Mouse (Mus musculus): Measurements from ENCODE around the gene Rell1. TPM values are rescaled to one million over a fixed set of nuclear protein-coding genes. Genes with fewer than 3 reads are reported as not detected.

Gene Rell1
- 8.5 and 10.1 TPM in 2 replicates for polyA plus RNA-seq (2016; fragmentation: Nextera tagmentation; extraction: Ambion mirVana)

GRCm38 (mm10) chr5:63968443-63969415, at the start of gene Rell1:
Gene Rell1 (minus strand): TSS chr5:63968897.
- Histone ChIP-seq H3K9me3 (replicated peaks) (no peaks in the 10 kb centered on the region), H3K27me3 (replicated peaks) (no peaks in the 10 kb centered on the region), H3K4me2 (peak within 1 kb of the TSS; percentile 94), H3K4me3 (peak within 1 kb of the TSS; percentile 91), H3K27ac (ENCODE audit: poor library complexity, severe bottlenecking) (peak within 1 kb of the TSS; percentile 65), H3K9ac (peak within 1 kb of the TSS; percentile 87), H3K4me1 (replicated peaks) (peaks cover 13% of the 10 kb centered on the region), H3K36me3 (no peaks in the 10 kb centered on the region)
- peak; percentile 98 for ATAC-seq (ENCODE audit: insufficient number of reproducible peaks, low FRiP score)
- WGBS, result 1% methylated on average over 83 of the region's 85 CpGs

DNA sequence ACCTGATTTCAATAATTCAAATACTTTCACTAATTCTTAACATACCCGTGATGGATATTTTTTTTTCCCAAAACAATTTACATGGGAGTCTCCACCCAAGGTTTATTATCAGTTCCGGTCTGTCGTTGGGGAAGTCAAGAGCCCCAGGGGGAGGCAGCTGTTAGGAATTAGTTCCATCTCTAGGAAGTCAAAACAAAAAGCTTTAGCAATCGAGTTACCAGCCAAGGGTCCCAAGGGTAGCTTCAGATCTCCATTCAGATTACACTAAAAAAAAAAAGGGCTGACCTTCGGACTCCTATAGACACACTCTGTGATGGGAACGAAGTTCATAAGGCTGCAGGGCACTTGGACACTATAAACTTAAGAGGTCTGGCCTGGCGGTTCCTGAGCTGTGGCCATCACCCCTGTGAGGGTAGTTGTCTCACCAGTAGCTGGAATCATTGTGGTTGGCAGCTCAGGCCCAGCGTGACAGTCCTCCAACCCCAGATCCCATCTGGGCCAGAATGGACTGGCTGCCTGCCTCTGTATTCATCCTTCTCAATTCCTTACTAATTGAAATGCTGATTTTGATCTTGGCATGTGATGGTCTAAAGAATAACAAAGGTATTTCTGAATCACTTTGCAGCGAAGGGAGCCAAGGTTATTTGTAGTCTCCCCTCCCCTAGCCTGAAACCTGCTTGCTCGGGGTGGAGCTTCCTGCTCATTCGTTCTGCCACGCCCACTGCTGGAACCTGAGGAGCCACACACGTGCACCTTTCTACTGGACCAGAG, 44.1 kb upstream of the Rell1 start:
- no peak overlapping the region for H3K9ac ChIP-seq

GRCm38 (mm10) chr5:64006548-64006947, 37.9 kb upstream of the Rell1 start:
- Histone ChIP-seq H3K4me1 (replicated peaks) (no peaks in the 10 kb centered on the region), H3K27ac (ENCODE audit: poor library complexity, severe bottlenecking) (no peak overlapping the region)
- WGBS, result 67% methylated on average over 4 of the region's 4 CpGs

More for the DNA sequence above, 44.1 kb upstream of the Rell1 start:
- no peaks in the 10 kb centered on the region for H3K27me3 ChIP-seq (replicated peaks)
- no peak overlapping the region for H3K27ac ChIP-seq (ENCODE audit: poor library complexity, severe bottlenecking)
- 84% methylated on average over 13 of the region's 13 CpGs for WGBS
- no peak overlapping the region for H3K4me2 ChIP-seq
- no peaks in the 10 kb centered on the region for H3K4me1 ChIP-seq (replicated peaks)
- no peaks in the 10 kb centered on the region for H3K36me3 ChIP-seq
- ATAC-seq (ENCODE audit: insufficient number of reproducible peaks, low FRiP score), result no peak
- no peak overlapping the region for H3K4me3 ChIP-seq
- H3K9me3 ChIP-seq (replicated peaks), result no peaks in the 10 kb centered on the region

GRCm38 (mm10) chr5:64003302-64003701, 34.6 kb upstream of the Rell1 start:
- no peak for ATAC-seq (ENCODE audit: insufficient number of reproducible peaks, low FRiP score)
- 81% methylated on average over 8 of the region's 8 CpGs for WGBS

More at GRCm38 (mm10) chr5:64006548-64006947, 37.9 kb upstream of the Rell1 start:
- H3K9ac ChIP-seq, result no peak overlapping the region
- H3K27me3 ChIP-seq (replicated peaks), result no peaks in the 10 kb centered on the region
- no peaks in the 10 kb centered on the region for H3K36me3 ChIP-seq
- H3K4me2 ChIP-seq, result no peak overlapping the region
- H3K9me3 ChIP-seq (replicated peaks), result 0 out of 2 replicates have a peak, but pooled peaks cover 3% of the 10 kb centered on the region
- ATAC-seq (ENCODE audit: insufficient number of reproducible peaks, low FRiP score), result no peak
- no peak overlapping the region for H3K4me3 ChIP-seq

DNA sequence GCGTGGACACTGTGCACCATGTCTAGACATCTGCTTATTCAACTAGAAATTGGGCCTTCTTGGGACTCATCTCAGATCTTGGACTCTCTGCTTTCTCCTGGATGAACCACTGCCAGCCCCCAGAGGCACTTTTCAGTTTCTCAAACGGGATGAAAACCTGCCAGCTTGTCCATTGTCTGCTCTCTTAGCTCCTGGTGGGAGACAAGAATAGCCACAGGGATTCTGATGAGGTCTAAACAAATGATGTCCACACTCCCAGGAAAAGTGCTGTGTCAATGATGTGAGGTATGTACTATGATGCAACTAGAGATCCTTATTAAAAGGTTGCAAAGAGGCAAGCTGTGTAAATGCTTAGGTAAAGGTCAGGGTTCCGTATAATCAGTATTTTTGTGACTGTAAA, 25.2 kb upstream of the Rell1 start:
- Histone ChIP-seq H3K36me3 (no peaks in the 10 kb centered on the region), H3K4me2 (no peak overlapping the region), H3K9ac (no peak overlapping the region), H3K27me3 (replicated peaks) (no peaks in the 10 kb centered on the region), H3K27ac (ENCODE audit: poor library complexity, severe bottlenecking) (no peak overlapping the region), H3K9me3 (replicated peaks) (no peaks in the 10 kb centered on the region), H3K4me1 (replicated peaks) (no peaks in the 10 kb centered on the region), H3K4me3 (no peak overlapping the region)
- no peak for ATAC-seq (ENCODE audit: insufficient number of reproducible peaks, low FRiP score)
- 58% methylated on average over 3 of the region's 3 CpGs for WGBS

More at GRCm38 (mm10) chr5:64003302-64003701, 34.6 kb upstream of the Rell1 start:
- Histone ChIP-seq H3K36me3 (no peaks in the 10 kb centered on the region), H3K4me3 (no peak overlapping the region), H3K9ac (no peak overlapping the region), H3K4me1 (replicated peaks) (no peaks in the 10 kb centered on the region), H3K9me3 (replicated peaks) (0 out of 2 replicates have a peak, but pooled peaks cover 3% of the 10 kb centered on the region), H3K27ac (ENCODE audit: poor library complexity, severe bottlenecking) (no peak overlapping the region), H3K4me2 (no peak overlapping the region), H3K27me3 (replicated peaks) (no peaks in the 10 kb centered on the region)

GRCm38 (mm10) chr5:63990675-63991074, 22.0 kb upstream of the Rell1 start:
- H3K4me3 ChIP-seq, result no peak overlapping the region

GRCm38 (mm10) chr5:63986337-63986736, 17.6 kb upstream of the Rell1 start:
- Histone ChIP-seq H3K4me2 (no peak overlapping the region), H3K9me3 (replicated peaks) (no peaks in the 10 kb centered on the region), H3K4me3 (no peak overlapping the region), H3K36me3 (no peaks in the 10 kb centered on the region), H3K4me1 (replicated peaks) (0 out of 2 replicates have a peak, but pooled peaks cover 3% of the 10 kb centered on the region), H3K27ac (ENCODE audit: poor library complexity, severe bottlenecking) (no peak overlapping the region), H3K27me3 (replicated peaks) (no peaks in the 10 kb centered on the region), H3K9ac (no peak overlapping the region)
- WGBS, result 74% methylated on average over 6 of the region's 6 CpGs
- ATAC-seq (ENCODE audit: insufficient number of reproducible peaks, low FRiP score), result no peak

More at GRCm38 (mm10) chr5:63990675-63991074, 22.0 kb upstream of the Rell1 start:
- Histone ChIP-seq H3K36me3 (no peaks in the 10 kb centered on the region), H3K4me1 (replicated peaks) (no peaks in the 10 kb centered on the region), H3K9me3 (replicated peaks) (no peaks in the 10 kb centered on the region), H3K4me2 (no peak overlapping the region), H3K9ac (no peak overlapping the region), H3K27me3 (replicated peaks) (no peaks in the 10 kb centered on the region), H3K27ac (ENCODE audit: poor library complexity, severe bottlenecking) (no peak overlapping the region)
- 81% methylated on average over 3 of the region's 3 CpGs for WGBS
- ATAC-seq (ENCODE audit: insufficient number of reproducible peaks, low FRiP score), result no peak

GRCm38 (mm10) chr5:63982296-63982695, 13.6 kb upstream of the Rell1 start:
- Histone ChIP-seq H3K4me3 (no peak overlapping the region), H3K4me1 (replicated peaks) (0 out of 2 replicates have a peak, but pooled peaks cover 3% of the 10 kb centered on the region), H3K9me3 (replicated peaks) (0 out of 2 replicates have a peak, but pooled peaks cover 3% of the 10 kb centered on the region), H3K27me3 (replicated peaks) (no peaks in the 10 kb centered on the region), H3K27ac (ENCODE audit: poor library complexity, severe bottlenecking) (no peak overlapping the region), H3K9ac (no peak overlapping the region), H3K4me2 (peak overlapping the region; percentile 45), H3K36me3 (no peaks in the 10 kb centered on the region)
- WGBS, result 36% methylated on average over 11 of the region's 11 CpGs
- no peak for ATAC-seq (ENCODE audit: insufficient number of reproducible peaks, low FRiP score)

DNA sequence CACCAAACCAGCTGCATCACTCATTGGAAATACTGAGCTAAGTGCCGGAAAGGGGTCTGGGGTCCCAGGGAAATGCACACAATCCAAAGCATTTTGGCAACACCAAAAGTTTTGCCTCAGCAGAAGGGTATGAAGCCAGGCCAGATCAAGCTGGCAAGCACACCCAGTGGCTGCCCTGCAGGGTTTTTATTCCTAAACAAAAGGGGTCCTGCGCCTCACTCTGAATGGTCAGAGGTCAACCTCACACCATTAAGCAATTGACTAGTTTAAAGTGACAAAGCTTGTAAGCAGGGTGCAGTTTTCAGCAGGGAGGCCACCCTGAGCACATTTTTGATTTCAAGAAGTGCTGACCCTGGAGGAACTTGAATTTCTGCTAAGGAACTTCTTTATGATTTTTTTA, 2.3 kb upstream of the Rell1 start:
- Histone ChIP-seq H3K36me3 (no peaks in the 10 kb centered on the region), H3K4me1 (replicated peaks) (peaks cover 17% of the 10 kb centered on the region), H3K27ac (ENCODE audit: poor library complexity, severe bottlenecking) (no peak overlapping the region), H3K4me2 (no peak overlapping the region), H3K9me3 (replicated peaks) (no peaks in the 10 kb centered on the region), H3K27me3 (replicated peaks) (no peaks in the 10 kb centered on the region), H3K4me3 (no peak overlapping the region), H3K9ac (no peak overlapping the region)
- WGBS, result 93% methylated on average over 2 of the region's 2 CpGs
- ATAC-seq (ENCODE audit: insufficient number of reproducible peaks, low FRiP score), result no peak

DNA sequence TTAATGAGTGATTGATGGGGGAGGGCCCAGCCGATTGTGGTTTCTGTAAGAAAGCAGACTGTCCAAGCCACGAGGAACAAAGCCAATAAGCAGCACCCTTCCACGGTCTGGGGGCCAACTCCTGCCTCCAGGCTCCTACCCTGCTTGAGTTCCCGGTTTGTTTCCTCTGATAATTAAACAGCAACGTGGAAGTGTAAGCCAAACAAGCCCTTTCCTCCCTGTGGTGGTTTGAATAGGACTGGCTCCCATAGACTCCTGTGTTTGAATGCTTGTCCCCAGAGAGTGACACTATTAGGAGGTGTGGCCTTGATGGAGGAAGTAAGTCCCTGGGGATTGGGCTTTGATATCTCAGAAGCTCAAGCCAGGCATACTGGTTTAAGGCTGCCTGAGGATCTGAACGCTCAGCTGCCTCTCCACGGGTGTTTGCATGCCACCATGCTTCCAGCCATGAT, 1.6 kb upstream of the Rell1 start:
- Histone ChIP-seq H3K9me3 (replicated peaks) (no peaks in the 10 kb centered on the region), H3K4me2 (no peak overlapping the region)

More for the DNA sequence above, 1.6 kb upstream of the Rell1 start:
- no peaks in the 10 kb centered on the region for H3K27me3 ChIP-seq (replicated peaks)
- no peaks in the 10 kb centered on the region for H3K36me3 ChIP-seq
- 30% methylated on average over 7 of the region's 7 CpGs for WGBS
- no peak overlapping the region for H3K4me3 ChIP-seq
- H3K27ac ChIP-seq (ENCODE audit: poor library complexity, severe bottlenecking), result no peak overlapping the region
- no peak for ATAC-seq (ENCODE audit: insufficient number of reproducible peaks, low FRiP score)
- H3K4me1 ChIP-seq (replicated peaks), result peaks cover 17% of the 10 kb centered on the region
- H3K9ac ChIP-seq, result no peak overlapping the region

All from heart, embryonic 12.5 days (tissue).